Mouse (Mus musculus) gonadal fat pad, adult 2 months (tissue): Measurements from ENCODE around the gene Chd3. TPM values are rescaled to one million over a fixed set of nuclear protein-coding genes. Genes with fewer than 3 reads are reported as not detected.

ENCODE experiments used
- DNase-seq: peaks from one replicate; pipeline ENCODE4 v3.0.0-alpha.2; 2012; ENCODE audit warnings: low read depth
- polyA plus RNA-seq: library from polyadenylated mRNA; depleted of rRNA; stranded (reverse); fragments of >200 nt; gene quantifications from 2 replicates; pipeline ENCODE4 v1.2.3, GENCODE M21; 2012

The Chd3 gene
- polyA plus RNA-seq, 1 experiment = 66.3 TPM

DNA sequence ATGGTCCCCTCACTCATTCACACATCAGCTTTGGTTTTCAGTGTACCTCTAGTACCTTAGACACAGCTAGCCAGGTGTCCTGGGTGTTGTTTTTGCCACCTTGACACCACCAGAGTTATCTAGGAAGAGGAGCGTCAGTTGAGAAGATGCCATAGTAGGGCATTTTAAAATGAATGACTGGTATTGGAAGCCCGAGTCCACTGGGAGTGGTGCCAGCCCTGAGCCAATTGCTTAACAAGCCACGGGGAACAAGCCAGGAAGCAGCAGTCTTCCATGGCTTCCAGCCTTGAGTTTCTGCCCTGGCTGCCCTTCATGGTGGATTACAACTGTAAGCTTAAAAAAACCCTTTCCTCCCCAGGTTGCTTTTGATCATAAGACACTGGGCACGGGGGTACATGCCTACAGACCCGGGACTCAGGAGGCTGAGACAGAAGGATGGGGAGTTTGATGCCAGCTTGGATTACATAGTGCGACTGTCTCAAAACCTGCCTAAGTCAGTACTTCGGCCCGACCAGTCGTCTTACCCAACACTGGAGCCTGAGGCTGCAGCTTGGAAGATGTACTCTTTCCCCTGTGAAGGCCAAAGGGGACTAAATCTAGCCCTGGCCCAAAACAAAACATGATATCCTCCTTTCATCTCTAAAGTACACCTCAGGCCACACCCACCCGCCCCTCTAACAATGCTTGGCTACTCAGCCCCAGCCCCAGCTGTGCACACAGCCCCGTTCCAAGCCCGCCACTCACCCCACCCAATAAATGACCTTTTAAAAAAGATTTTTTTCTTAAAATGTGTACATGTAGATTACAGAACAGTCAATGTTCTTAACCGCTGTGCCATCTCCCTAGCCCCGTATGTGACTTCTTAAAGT, 20.6 kb upstream of the Chd3 start:
- DNase-seq = no peak

DNA sequence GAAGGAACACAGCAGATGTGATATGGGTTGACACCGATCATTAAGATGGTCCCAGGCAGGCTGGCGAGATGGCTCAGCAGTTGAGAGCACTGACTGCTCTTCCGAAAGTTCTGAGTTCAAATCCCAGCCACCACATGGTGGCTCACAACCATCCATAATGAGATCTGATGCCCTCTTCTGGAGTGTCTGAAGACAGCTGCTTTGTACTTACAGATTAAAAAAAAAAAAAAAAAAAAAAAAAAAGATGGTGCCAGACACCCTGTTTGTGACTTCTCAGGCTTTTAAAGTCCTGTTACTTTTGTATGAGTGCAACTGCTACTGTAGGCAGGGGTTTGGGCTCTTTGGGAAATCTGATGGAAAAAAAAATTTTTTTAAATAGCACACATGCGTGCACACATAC, 19.5 kb upstream of the Chd3 start:
- DNase-seq = no peak

DNA sequence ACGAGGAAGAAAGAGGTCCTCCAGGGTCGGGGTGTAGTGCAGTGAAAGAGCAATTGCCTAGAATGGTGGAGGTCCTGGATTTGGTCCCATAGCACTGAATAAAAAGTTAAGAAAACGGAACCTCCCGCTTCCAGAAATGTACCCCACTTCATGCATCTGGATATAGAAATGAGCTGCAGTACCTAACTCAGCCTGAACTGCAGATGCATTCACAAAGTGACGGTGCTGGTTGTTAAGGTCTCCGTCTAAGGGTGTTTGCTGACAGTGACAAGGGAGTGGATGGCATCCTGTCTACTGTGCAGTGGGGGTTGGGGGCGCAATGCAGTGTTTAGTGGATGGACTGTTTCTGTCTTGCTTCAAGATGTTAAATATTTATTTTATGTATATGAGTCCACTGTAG, 17.6 kb upstream of the Chd3 start:
- no peak for DNase-seq

DNA sequence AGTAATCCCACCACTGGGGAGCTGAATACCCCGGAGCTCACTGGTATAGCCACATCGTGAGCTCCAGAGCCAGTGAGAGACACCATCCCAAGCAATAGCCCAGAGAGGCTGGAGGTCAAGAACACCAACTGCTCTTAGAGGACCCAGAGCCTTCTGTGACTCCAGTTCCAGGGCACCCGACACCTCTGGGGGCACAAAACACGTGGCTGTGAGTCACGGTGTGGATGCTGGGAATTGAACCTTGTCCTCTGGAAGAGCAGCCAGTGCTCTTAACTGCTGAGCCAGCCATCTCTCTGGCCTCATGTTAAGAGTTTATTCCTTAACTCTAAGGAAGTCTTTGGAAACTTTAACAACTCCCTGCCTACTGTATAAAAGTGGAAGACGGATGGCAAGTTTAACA, 15.8 kb upstream of the Chd3 start:
- DNase-seq = no peak

DNA sequence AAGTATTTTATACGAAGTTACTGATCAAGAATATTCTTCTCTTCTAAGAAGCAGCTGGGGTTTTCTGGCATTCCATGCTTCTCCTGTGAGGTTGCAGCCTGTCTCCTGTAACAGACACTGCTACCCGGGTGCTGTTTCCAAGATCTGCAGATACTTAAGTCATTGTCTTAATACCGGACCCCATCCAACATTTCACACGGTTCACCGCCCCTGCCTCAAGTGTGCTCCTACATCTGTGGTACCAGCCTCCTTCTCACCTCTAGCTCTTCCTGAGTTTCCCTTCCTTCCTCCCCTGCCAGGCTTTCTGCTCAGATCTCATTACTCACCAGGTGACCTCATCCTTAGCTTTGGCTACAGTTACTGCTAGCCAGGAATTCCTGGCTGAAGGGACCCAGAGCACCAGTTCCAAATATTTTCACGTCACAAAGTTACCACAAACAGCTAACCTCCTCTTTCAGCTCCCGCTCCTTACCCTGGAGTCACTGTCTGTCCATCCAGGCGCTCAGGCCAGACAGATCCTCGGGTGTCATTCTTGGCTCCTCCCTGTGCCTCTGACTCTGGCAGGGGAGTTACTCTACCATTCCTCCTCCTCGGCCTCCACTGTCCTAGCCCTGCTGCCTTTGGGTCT, 13.4 kb upstream of the Chd3 start:
- DNase-seq = no peak

DNA sequence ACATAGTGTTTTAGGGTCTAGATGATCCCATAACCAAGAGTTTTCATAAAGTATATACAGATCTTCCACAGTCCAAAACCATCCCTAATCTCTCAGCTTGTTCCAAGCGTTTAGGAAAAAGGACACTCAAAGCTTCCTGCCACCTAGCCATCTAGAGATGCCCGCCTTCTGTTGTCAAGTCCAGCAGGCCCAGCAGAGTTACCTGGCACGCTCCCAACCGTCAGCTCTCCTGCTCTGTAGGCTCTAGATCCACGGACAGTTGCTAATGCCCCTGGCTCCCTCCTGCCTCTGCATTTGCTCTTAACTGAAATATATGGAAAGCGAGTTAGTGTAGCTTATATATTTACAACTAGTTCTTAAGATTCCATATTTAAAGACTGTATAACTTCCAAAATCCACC, 12.2 kb upstream of the Chd3 start:
- no peak for DNase-seq

DNA sequence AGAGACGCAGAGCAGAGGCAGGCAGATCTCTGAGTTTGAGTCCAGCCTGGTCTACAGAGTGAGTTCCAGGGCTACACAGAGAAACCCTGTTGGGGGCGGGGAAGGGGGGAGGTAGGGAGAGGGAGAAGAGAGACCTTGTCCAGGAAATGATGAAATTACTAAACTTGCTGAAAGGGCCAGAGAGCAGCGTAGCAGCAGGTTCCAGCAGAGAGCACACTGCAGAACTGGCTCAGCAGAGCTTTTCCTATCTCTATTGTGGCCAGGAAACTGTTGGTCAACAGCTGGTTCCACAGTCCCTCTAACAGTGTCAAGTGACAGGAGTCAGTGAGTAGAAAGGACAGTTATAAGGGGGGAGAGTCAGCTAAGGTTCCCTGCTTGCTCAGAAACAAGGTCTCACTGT, 10.4 kb upstream of the Chd3 start:
- no peak for DNase-seq

DNA sequence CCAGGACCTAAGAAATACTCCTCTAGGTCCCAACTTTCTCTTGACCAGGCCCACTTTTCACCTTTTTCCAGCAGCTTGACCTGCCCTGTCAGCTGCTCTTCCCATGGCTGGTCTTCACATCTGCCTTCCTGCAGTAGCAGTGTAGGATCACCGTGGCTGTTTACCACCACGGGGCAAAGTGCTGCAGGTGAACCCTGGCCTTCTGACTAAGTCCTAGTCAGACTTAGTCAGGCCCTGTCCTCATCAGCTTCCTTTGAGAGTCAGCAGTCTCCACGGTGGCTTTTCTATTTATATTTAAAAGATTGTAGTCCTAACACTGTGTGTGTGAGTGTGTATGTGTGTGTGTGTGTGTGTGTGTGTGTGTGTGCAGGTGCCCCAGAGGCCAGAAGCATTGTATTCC, 8.6 kb upstream of the Chd3 start:
- no peak for DNase-seq

DNA sequence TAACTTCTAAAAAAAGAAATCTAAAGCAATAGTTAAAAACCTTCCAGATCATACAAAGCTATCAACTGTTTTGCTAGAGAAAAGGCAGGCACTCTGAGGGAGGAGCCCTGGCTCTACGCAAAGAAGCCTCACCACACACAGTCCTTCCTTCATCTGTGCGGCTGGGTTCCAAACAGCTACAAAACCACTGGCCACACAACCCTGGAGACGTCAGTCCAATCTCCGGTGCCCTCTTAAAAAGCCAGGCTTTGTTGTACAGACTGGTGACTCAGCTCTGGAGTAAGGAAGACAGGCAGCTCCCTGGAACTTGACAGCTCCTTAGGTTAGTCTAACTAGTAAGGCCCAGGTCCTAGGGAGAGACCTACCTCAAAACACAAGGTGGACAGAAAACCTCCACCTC, 6.4 kb upstream of the Chd3 start:
- DNase-seq = no peak

DNA sequence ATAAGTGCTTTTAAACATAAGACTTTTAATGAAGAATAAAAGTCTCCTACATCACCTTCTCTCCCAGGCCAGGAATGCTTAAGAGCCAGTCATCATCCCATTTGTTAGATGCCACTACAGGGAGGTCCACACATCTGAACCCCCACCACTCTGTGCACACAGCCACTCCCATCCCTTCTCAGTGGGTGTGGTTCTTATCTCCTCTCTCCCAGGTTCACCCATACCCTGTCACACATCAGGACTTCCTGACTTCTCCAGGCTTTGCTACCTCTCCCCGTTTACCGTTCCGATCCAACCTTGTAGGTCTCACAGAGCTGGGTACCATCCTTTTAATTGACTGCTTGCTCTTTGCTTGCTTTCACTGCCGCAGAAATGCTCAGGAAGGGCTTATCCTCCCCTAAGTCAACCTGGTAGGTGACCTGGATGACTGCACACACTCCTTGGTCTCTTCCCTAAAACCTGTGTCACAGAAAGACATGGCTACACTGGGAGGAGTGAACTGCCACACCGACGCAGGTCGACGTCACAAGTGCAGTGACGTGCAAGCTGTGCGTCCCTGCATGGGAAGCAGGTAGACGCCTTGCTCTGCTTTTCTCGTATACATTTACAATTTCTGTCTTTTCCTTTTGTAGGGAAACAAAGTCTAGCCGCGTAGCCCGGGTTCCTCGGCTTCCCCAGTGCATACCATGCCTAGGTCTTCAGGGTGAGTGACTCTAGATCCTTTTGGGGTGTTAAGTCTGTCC, 4.2 kb upstream of the Chd3 start:
- no peak for DNase-seq

DNA sequence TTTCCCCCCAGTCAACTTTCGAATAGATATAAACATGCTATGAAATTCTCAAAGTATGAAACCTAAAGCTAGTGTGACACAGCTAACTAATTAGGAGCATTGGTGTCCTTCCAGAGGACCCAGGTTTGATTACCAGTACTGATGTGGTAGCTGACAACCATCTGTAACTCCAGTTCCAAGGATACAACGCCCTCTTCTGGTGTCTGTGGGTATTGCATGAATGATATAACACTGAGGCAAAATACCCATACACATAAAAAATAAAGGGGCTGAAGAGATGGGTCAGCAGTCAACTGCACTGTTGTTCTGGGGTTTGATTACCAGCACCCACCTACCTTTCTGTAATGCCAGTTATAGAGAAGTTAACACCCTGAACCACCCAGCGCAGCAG, 3.6 kb upstream of the Chd3 start:
- DNase-seq = no peak

DNA sequence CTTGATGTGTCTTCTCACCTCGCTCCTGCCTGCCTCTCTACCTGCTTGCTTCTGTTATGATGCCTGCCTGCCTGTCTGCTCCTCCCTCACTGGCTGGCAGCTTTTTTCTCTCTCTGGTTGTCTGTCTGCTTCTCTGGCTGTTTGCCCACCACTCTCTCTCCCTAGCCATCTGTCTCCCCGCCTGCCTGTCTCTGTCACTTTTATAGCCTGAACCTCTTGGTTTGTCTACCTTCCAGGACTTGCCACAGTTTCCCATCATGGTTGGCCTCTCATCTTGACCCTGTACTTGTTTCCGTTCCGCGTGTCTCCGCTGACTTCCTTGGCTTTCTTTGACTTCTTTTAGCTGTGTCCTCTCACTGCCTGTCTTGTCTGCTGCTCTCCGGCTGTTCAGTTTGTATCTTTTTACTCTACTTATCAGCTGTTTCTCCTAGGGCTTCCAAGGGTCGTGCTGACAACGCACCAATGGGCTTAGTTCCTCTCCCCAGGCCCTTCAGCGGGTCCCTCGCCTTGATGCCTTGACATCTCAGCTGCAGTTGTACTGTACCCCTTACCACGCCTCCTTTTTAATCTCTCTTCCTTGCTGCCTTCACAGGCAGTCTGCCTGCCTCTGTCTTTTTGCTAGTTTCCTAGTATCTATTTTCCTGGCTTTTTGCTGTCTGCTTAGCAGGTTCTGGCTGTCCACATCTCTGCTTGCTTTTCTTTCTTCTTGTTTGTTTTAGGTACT, 3.0 kb upstream of the Chd3 start:
- DNase-seq = no peak

DNA sequence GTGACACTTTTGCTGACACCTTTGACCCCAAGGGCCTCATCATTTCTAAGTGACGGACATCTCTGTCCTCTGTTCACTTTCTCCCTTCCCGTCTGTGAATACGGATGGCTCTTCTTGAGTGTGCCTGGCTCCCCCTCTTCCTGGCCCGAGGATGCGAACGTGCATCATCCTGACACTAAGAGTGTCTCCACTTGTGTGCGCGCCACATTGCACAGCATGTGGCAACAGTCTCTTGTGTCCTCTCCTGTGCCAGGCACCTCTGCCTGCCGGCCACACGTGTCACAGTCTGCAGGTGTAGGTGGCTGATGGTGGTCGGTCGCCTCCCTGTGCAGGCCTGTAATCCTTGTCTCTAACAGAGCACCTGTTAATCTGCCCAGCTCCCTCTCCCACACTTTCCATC, 2.4 kb upstream of the Chd3 start:
- no peak for DNase-seq

DNA sequence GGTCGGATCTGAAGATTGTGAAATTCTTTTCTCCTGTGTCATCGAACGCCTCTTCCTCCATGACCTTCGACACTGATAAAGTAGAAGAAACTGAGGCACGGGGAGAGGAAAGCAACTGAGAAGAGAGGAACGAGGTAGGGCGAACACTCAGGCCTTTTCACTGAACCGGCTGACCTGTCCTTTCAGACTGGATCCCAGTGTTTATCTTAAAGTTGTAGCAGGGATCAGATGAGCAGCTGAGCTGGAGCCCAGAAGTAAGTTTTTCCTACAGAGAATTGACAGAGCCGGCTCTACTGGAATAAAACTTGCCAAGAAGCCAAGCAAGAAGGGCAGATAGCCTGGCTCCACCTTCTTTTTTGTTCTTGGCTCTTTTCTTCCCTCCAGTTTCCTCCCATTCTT, 1.6 kb upstream of the Chd3 start:
- no peak for DNase-seq

DNA sequence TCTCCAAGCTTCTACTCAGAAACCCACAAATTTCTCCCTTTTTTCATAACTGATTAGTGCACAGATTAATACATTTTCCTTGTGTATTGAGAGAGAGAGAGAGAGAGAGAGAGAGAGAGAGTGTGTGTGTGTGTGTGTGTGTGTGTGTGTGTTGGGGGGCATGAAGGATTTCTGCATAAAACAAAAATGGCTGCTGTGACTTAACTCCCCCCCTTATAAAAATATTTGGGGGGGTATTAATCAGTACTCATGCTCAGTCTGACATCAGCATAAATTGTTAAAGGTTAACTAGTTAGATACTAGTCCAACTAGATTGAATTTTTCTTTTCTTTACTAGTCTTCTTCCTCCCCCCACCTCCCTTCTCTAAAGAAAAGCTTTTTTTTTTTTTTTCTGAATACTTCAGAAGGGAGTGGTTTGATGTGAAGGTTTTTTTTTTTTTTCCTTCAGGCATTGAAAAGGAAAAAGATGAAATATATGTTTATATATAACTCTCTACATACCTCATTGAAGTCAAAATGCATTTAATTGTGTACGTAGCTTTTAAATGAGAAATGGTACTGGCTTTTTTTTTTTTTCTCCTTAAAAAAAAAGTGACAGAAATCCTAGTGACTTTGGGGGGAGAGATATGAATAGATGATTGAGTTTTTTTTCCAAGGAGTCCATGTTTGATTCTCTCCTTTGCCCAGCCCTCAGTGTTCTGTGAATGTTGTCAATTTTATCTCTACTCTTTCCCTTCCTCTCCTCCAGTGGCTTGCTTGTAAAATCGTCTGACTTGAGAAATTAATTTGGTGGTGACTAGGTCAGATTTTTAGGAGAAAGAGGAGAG, 997 bp upstream of the Chd3 start:
- no peak for DNase-seq

DNA sequence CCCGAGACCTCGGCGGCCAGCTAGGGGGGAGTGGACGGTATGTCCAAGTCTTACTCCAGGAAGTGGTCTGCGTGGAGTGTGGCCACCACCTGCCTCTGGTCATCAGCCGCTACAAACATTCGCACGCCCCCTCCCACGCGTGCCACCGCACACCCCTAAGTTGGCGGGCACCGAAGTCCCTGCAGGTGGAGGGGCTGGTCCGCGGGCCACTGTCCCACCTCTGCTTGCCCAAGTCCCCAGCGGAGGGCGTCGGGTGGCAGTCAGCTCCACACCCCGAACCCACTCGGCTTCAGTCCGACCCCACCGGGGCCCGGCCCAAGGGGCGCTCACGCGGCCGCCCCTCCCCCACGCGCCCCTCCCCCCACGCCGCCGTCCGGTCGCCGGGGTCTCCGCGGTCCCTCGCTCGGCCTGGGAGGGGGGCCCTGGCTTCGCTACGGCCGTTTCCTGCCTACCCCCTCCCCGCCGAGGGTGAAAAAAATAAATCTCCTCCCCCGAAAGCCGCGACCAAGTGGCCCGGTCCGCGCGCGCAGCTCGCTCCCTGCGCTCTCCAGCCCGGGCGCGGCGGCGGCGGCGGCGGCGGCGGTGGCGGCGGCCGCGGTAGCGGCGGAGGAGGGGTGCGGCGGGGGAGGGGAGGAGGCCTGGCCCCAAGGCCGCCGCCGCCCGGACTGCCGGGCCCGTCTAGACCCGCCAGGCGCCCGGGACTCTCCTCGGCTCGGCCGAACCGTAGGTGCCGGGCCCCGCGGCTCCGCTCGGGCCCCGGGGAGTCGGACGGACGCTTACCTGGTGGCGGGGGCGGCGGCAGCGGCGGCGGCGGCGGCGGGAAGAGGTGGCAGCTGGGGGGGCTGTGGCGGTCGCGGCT, 621 bp downstream of the Chd3 start:
- DNase-seq = no peak

DNA sequence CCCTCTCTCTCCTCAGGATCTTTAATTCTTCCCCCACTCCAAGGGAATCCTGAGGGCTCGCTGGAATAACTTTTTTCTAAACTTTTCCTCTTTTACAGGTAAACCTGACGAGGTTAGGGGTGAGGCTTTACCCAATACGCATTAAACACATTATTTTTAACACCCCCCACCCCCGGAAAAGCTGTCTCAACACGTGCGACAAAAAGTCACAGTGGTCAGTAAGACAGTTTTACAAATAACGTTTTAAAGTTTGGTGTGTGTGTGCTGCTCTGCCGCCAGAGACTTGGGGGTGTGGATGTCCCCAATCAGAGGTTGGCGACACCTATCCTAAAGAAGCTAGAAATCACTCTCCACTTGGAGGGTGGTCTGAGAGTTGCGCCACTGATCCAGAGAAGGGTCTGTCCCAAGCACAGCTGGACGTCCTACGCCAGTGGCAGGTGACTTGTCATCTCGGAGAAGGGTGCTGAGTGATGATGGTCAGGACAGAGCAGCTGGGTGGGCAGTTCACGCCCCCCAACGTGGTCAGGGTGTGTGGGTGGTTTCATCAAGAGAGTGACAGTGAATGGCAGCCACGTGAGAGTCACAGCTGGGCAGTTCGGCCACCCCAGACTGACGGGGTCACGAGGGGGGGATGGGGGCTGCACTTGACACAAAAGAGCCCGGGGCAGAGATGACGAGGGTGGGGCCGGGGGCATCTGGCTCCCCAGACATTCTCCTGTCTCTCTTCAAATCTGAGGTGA, 1.4 kb downstream of the Chd3 start:
- DNase-seq = no peak

DNA sequence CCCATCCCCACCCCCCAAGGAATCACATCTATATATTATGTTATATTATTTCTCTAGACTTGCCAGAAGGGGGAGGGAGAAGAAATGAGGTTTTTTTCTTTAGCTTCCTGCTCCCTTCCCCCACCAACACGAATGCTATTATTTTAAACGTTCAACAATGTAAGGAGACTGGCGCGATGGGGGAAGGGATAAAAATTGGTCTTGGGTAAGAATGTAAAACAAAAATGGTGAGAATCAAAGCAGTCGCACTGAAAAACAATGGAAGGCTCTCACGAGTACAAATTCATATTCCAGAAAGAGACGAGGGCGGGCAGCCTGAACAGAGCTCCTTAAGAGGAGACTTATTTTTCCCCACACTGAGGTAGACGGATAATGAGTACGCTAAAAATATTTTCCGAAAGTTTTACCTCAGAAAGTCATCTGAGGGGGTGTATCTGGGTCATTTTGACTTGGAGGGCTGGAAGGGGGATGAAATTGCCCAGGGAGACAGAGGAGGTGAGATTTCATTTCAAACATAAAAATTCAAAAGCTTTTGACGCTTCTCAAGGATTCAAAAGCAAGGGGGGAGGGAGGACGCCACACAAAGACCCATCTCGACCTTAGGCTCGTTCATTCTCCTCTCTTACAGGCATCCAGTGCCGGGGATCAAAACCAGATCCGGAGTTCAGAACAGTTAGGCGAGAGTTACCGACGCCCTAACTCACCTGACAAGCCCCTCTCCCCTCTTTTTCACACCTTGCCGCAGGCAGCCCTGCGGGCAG, 2.2 kb downstream of the Chd3 start:
- DNase-seq = no peak
